Mouse (Mus musculus) myocyte (in vitro differentiated cells): ENCODE measurements around the gene Celf3. TPM values are rescaled to one million over a fixed set of nuclear protein-coding genes. Genes with fewer than 3 reads are reported as not detected.

Experiments used
- H3K27me3 ChIP-seq: one replicate; pipeline ENCODE4 v1.6.1; 2011; ENCODE audit not compliant: control insufficient read depth, insufficient read depth, insufficient read length
- H3K36me3 ChIP-seq: one replicate; pipeline ENCODE4 v1.6.1; 2011; ENCODE audit not compliant: control insufficient read depth, insufficient read depth
- H3K4me2 ChIP-seq: one replicate; pipeline ENCODE4 v1.6.1; 2011; ENCODE audit warnings: low read depth, control low read depth
- H3K4me3 ChIP-seq: one replicate; pipeline ENCODE4 v1.5.1; 2011; ENCODE audit warnings: mild to moderate bottlenecking, control low read depth, moderate library complexity
- H3K79me2 ChIP-seq: one replicate; pipeline ENCODE4 v1.6.1; 2011; ENCODE audit not compliant: control insufficient read depth, insufficient read depth
- H3ac ChIP-seq: one replicate; pipeline ENCODE4 v1.6.1; 2011; ENCODE audit not compliant: control insufficient read depth, insufficient read length
- CEBPB ChIP-seq: IDR thresholded peaks from 2 replicates; pipeline ENCODE4 v1.6.1; 2011; ENCODE audit warnings: mild to moderate bottlenecking, moderate library complexity; ENCODE audit not compliant: poor library complexity, insufficient read depth, severe bottlenecking
- E2F4 ChIP-seq: IDR thresholded peaks from one replicate; pipeline ENCODE4 v1.6.1; 2011; ENCODE audit warnings: mild to moderate bottlenecking, control low read depth, moderate library complexity; ENCODE audit not compliant: insufficient read depth
- MAX ChIP-seq: IDR thresholded peaks from one replicate; pipeline ENCODE4 v1.6.1; 2011; ENCODE audit warnings: low read depth, mild to moderate bottlenecking, control low read depth
- MYOD1 ChIP-seq, 3 experiments: IDR thresholded peaks; one replicate each; pipeline ENCODE4 v1.6.1; 2011; ENCODE audit warnings: control low read depth in 2 of 3, low read depth in 2 of 3, mild to moderate bottlenecking in 2 of 3, moderate library complexity in 1 of 3; ENCODE audit not compliant: insufficient read length in 2 of 3, control insufficient read depth in 1 of 3
- MYOG ChIP-seq, 3 experiments: IDR thresholded peaks; one replicate each; pipeline ENCODE4 v1.6.1; 2011; ENCODE audit warnings: control low read depth in 2 of 3, low read depth in 2 of 3, mild to moderate bottlenecking in 2 of 3; ENCODE audit not compliant: insufficient read length in 2 of 3, control insufficient read depth in 1 of 3, insufficient read depth in 1 of 3
- POLR2A ChIP-seq: IDR thresholded peaks from one replicate; pipeline ENCODE4 v1.6.1; 2011; ENCODE audit warnings: low read depth, mild to moderate bottlenecking, control low read depth, moderate library complexity; ENCODE audit not compliant: insufficient read length
- POLR2AphosphoS2 ChIP-seq: IDR thresholded peaks from one replicate; pipeline ENCODE4 v1.6.1; 2011; ENCODE audit warnings: low read depth, control low read depth; ENCODE audit not compliant: insufficient read length
- REST ChIP-seq: IDR thresholded peaks from one replicate; pipeline ENCODE4 v1.6.1; 2011; ENCODE audit warnings: mild to moderate bottlenecking, control low read depth, moderate library complexity; ENCODE audit not compliant: insufficient read depth, insufficient read length
- SRF ChIP-seq: IDR thresholded peaks from one replicate; pipeline ENCODE4 v1.6.1; 2011; ENCODE audit warnings: low read depth; ENCODE audit not compliant: control insufficient read depth, insufficient read length
- TCF12 ChIP-seq: IDR thresholded peaks from one replicate; pipeline ENCODE4 v1.6.1; 2011; ENCODE audit warnings: mild to moderate bottlenecking, control low read depth; ENCODE audit not compliant: poor library complexity, insufficient read depth, severe bottlenecking
- TCF3 ChIP-seq: IDR thresholded peaks from one replicate; pipeline ENCODE4 v1.6.1; 2011; ENCODE audit warnings: low read depth, control low read depth; ENCODE audit not compliant: insufficient read length
- USF1 ChIP-seq: IDR thresholded peaks from one replicate; pipeline ENCODE4 v1.6.1; 2011; ENCODE audit warnings: low read depth, mild to moderate bottlenecking, control low read depth, moderate library complexity
- polyA plus RNA-seq: library from polyadenylated mRNA; unstranded; fragments of >200 nt; fragmentation: generic; extraction: Trizol; gene quantifications from one replicate; pipeline ENCODE4 v1.2.1, GENCODE M21; 2012; ENCODE audit warnings: missing spikeins

Celf3 gene
- polyA plus RNA-seq, 1 experiment, result 0.11 TPM

DNA sequence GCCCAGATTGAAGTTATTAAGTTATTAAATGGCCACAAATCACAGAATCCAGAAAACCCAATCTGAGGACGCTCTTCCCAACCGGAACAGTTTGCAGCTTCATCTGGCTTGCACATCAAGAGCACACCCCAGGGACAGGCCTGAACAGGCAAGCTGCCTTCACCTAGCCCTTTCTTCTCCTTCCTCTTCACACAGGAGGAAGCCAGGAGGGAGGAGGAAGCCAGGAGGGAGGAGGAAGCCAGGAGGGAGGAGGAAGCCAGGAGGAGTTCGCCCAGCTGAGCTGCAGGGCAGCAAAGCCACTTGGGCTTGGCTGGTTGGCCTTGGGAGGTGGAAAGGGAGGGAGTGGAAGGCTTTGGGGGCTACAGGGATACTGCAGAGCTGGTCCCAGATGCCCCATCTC is 9.2 kb upstream of the Celf3 start:
- Histone ChIP-seq H3K27me3 (no peaks in the 10 kb centered on the region), H3K36me3 (no peaks in the 10 kb centered on the region), H3K79me2 (no peaks in the 10 kb centered on the region), H3K4me3 (no peak overlapping the region), H3ac (no peak overlapping the region), H3K4me2 (no peak overlapping the region)
- TF ChIP-seq MYOG (IDR thresholded peaks at IDR 0.05; ENCODE audit: control insufficient read depth in 1 of 3, insufficient read depth in 1 of 3, insufficient read length in 2 of 3, low read depth in 2 of 3), result no peak
- no peak for TF ChIP-seq REST

DNA sequence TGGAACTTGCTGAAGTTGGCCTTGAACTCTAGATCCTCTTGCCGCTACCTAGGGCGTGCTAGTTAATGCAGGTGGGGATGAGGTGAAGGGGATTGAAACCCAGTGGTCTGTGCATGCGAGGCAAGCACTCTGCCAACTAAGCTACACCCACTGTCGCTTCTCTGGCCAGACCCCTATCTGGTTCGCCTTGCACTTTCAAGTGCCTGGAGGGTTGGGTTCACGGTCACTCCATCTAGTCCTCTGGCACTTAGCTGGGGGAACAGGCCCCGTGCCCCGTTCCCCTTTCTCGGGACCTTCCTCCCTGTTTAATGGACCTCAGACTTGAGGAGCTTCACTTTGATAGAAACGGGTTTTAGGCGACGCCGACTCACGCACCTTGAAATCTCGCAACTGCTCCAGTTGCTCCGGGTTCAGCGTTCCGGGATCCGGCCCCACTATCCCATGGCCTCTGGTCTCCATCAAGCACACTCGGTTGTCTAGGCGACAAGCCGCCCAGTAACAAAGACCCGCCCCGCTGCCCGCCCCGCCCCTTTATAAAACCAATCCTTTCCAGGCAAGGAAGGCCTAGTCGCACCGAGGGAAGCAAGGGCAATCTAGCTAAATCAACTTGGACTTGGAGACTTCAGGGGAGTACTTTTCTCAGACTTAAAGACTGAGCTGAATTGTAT is 5.5 kb upstream of the Celf3 start:
- no peaks in the 10 kb centered on the region for H3K79me2 ChIP-seq
- H3K4me3 ChIP-seq, result no peak overlapping the region

DNA sequence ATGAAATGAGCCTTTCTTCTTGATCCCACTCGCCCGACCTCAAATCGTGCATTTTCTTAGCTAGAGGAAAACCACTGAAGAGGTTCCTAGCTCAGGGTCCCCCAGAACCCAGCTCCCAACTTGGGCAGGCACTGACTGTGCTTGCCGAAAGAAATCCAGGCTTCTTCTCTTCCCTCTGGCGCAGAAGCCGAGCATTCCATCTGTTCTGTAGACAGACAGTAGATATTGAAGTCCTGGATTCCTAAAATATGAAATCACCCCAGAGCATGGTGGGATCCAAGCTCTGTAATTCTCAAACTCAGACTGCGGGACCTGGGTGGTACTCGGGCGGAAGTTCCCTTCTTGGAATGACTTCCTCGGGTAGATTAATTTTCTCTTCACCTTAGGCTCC is 5.0 kb upstream of the Celf3 start:
- Histone ChIP-seq H3K4me2 (peak overlapping the region; percentile 49), H3K4me3 (no peak overlapping the region)

More for the DNA sequence above, 5.5 kb upstream of the Celf3 start:
- TF ChIP-seq REST (no peak), TCF12 (no peak), MAX (no peak), POLR2AphosphoS2 (no peak), TCF3 (no peak), SRF (no peak), MYOD1 (IDR thresholded peaks at IDR 0.05; ENCODE audit: control insufficient read depth in 1 of 3, insufficient read length in 2 of 3, low read depth in 2 of 3) (no peak), E2F4 (no peak), POLR2A (no peak), CEBPB (no peak), USF1 (no peak), MYOG (IDR thresholded peaks at IDR 0.05; ENCODE audit: control insufficient read depth in 1 of 3, insufficient read depth in 1 of 3, insufficient read length in 2 of 3, low read depth in 2 of 3) (no peak)
- peak overlapping the region; percentile 49 for H3K4me2 ChIP-seq
- H3ac ChIP-seq, result no peak overlapping the region
- H3K36me3 ChIP-seq, result no peaks in the 10 kb centered on the region
- H3K27me3 ChIP-seq, result no peaks in the 10 kb centered on the region

DNA sequence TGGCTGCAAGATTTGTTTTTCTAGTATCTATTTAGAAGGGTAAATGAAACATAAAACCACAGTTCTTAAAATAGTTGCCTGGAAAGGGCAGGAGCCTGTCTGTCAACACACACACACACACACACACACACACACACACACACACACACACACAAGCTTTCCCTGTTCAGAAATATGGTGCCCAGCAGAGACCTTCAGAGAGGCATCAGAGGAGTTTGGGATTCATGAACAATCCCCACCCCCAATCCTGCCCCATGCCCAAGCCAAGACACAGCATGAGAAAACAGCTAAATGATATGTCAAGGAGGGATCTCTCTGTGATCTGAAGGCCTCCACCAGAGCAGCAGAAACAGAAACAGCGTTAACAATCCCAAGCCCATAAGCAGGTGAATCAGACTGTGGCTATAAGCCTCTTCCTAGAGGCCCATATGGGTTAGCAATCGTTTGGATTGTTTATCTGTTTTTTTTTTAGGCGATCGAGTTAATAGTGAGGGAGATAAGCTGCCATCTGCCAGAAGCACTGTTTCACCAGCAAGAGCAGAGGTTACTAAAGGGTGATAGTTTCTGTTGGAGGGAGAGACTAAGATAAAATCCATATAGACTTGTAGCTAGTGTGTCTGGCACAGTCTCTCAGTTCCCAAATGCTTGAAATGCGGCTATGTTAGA is 4.4 kb upstream of the Celf3 start:
- Histone ChIP-seq H3K79me2 (no peaks in the 10 kb centered on the region), H3K36me3 (no peaks in the 10 kb centered on the region), H3ac (no peak overlapping the region), H3K4me2 (peak overlapping the region; percentile 49), H3K4me3 (no peak overlapping the region), H3K27me3 (no peaks in the 10 kb centered on the region)
- TF ChIP-seq REST (no peak), MYOG (IDR thresholded peaks at IDR 0.05; ENCODE audit: control insufficient read depth in 1 of 3, insufficient read depth in 1 of 3, insufficient read length in 2 of 3, low read depth in 2 of 3) (no peak), CEBPB (no peak), POLR2A (no peak), TCF3 (no peak)

More for the DNA sequence above, 5.0 kb upstream of the Celf3 start:
- Histone ChIP-seq H3ac (no peak overlapping the region), H3K27me3 (no peaks in the 10 kb centered on the region), H3K79me2 (no peaks in the 10 kb centered on the region), H3K36me3 (no peaks in the 10 kb centered on the region)
- TF ChIP-seq MAX, result no peak
- TF ChIP-seq TCF3, result no peak
- TF ChIP-seq TCF12, result no peak
- no peak for TF ChIP-seq SRF
- TF ChIP-seq POLR2A, result no peak
- no peak for TF ChIP-seq REST
- no peak for TF ChIP-seq USF1
- TF ChIP-seq CEBPB, result no peak
- no peak for TF ChIP-seq E2F4
- TF ChIP-seq MYOD1 (IDR thresholded peaks at IDR 0.05; ENCODE audit: control insufficient read depth in 1 of 3, insufficient read length in 2 of 3, low read depth in 2 of 3), result no peak
- no peak for TF ChIP-seq MYOG (IDR thresholded peaks at IDR 0.05; ENCODE audit: control insufficient read depth in 1 of 3, insufficient read depth in 1 of 3, insufficient read length in 2 of 3, low read depth in 2 of 3)
- TF ChIP-seq POLR2AphosphoS2, result no peak

DNA sequence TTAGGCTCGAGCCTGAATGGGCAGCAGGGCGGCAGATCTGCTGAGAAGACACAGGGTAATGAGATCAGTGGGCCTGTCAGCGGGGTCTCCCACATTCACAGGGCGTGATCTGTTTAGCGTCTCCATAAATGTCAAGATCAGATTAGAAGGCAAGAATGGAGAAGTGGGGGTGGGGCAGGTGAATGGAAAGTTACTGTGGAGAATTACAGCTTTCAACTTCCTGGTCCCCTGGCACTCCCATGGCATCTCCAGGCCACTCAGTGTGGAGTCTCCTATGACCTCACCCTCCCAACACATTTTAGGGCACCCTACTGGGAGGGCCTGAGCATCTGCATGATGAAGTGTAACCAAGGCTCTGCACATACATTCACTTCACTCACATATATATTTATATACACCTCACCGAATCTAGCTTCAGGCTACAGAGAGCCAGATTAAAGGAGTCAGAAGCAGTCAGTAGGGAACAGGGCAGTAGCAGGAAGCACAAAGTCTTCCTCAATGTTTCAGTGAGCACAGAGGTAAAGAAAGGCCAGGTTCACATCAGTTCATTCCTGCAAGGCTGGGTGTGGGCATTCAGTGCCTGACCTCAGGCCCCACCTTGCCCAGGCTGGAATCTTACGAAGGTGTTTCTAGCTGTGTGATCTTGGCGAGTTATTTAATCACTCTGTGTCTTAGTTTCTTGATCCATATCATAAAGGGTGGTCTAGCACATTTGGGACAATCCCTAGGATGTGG is 1.6 kb upstream of the Celf3 start:
- no peak for TF ChIP-seq MYOD1 (IDR thresholded peaks at IDR 0.05; ENCODE audit: control insufficient read depth in 1 of 3, insufficient read length in 2 of 3, low read depth in 2 of 3)
- no peak for TF ChIP-seq MAX
- Histone ChIP-seq H3K79me2 (no peaks in the 10 kb centered on the region), H3ac (no peak overlapping the region), H3K27me3 (no peaks in the 10 kb centered on the region), H3K36me3 (no peaks in the 10 kb centered on the region), H3K4me2 (no peak overlapping the region), H3K4me3 (no peak overlapping the region)
